Mouse (Mus musculus) cerebellum, adult 2 months (tissue): ENCODE data around the gene Arl6ip4.

ENCODE experiments used
- CTCF ChIP-seq: fragments of 200-500 bp; IDR thresholded peaks from 2 replicates; pipeline ENCODE4 v1.5.1; 2011; ENCODE audit warnings: low read depth, mild to moderate bottlenecking, control low read depth, low read length, moderate library complexity, borderline replicate concordance; ENCODE audit not compliant: insufficient read depth
- POLR2A ChIP-seq: fragments of 200-500 bp; IDR thresholded peaks from 2 replicates; pipeline ENCODE4 v1.6.1; 2011; ENCODE audit warnings: low read length, control low read depth, borderline replicate concordance; ENCODE audit not compliant: insufficient read depth

DNA sequence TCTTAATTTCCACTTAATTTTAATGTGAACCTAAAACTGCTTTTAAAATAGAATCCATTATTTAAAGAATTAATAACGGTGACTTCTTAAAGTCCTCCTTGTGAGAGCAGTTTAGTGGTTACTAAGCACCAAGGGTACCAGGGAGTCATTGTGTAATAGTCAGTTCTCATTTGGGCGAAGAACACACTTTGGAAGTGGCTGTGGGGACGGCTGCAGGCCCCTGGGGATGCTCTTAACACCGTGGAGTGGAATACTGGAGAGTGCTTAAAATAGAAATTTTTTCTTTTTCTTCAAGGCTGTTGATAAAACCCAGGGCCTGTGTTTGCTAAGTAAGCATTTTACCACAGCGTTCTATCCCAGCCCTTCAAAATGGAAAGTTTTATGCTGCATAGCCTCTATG lies 40.1 kb downstream of the Arl6ip4 start:
- TF ChIP-seq CTCF: no peak
- TF ChIP-seq POLR2A: no peak
